Mouse (Mus musculus): ENCODE measurements around the gene Gnptg. TPM values are rescaled to one million over a fixed set of nuclear protein-coding genes. Genes with fewer than 3 reads are reported as not detected.

The Gnptg gene
- 10.3 and 11.4 TPM in 2 replicates for polyA plus RNA-seq (2012; rRNA removed)

DNA sequence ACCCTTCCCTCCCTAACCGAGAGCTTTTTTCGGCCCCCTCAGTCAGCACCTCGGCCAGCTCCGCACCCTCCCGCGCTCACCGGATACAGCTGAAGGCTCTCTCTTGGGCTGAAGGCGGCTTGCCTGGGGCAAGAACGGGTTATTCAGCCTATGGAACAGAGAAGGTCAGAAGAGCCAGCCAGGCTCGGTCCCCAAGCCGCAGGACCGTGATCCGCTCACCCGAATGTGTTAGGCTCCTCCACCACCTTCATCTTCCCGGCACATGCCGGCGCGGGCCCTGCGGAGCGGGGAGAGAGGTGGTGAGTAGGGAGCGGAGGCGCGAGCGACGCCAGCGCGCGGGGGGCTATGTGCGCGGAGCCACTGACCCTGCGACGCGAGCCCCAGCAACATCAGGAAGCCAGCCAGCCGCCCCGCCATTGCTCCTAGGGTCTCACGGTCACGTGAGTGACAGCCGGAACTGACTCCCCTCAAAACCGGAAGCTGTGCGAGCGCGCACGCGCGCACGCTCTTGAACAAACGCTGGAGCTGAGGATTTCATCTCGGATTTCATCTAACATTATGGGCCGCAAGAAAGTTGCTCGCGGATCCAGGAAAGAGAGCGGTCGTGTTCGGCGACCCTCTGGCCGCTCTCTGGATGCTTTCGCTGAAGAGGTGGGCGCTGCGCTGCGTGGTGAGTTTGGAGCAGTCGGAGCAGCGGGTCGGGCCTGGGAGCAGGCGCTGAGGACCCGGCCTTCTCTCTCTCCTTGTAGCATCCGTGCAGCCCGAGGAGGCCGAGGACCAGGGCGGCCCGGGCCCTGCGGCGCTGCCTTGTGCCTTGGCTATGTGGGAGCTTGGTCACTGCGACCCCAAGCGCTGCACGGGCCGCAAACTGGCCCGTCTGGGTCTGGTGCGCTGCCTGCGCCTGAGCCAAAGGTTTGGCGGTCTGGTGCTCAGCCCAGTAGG lies at the start of gene Gnptg, which contains the start of gene Tsr3:
Gene Gnptg (minus strand): TSS at position 430 of the 942 bp plus-strand sequence.
Gene Tsr3 (plus strand): TSS at position 476 of the 942 bp plus-strand sequence.

DNA sequence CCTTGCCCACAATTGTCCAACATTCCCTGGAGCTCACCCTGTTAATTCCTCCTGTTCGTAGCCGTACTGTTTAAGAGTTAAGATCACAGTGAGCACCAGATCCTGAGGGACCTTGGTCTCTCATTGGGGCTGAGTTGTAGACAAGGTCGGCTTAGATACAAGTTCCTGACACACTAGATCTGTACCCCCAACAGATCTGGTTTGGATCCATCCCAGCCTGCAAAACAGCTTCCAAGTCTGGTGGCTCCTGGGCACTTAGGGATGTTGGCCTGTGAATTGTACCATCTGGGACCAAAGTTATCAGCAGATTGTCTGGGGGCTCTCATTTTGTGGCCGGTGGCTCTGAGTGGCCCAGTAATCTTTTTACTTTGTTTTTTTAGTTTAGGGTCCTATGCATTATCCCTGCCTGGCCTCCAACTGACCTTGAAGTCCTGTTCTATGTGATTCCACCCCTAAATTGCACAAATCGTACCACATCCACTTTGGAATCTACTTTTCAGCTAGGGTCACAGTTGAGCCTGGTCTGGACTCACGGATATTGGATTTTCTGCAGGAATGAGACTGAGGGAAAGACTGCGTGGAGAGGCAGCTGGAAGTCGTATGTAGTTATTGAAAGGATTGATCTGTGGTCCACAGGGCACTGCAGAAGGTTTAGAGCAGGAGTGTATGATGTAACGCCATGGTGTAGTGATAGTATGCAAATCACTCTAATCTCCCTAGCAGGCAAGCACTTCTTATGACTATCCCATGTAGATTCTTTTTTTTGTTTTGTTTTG lies 34.8 kb upstream of the Gnptg start, which contains the start of gene Ube2i:
Gene Ube2i (minus strand): TSS at position 52 of the 776 bp plus-strand sequence.

DNA sequence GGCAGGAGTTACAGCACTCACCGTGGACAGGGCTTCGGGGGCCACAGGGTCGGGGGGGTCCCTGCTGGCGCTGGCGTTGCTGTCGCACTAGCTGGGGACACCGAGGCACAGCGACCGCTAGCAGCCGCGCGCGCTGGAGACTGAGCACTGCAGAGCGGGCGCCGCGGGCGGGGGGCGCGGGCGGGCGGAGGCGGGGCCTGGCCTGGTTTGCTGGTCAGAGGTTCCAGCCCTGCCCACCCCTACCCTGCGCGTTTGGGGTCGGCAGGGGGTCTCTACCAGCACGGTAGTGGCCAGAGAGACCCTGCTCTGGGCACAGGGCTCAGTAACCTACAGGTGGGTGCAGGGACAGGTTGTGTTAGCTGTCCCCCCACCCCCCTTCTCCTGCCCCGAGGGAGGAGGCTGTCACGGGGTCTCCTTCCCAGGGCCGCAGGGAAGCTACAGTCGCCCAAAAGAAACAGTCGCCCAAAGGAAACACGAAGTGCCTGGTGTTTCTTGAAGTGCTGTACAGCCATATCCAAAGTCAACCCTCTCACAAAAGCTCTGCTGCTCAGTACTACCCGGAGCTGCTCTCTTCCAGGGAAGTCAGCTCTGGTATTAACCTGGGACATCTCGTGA lies 16.3 kb upstream of the Gnptg start, which contains the start of gene Baiap3:
Gene Baiap3 (minus strand): TSS at position 225 of the 615 bp plus-strand sequence.

DNA sequence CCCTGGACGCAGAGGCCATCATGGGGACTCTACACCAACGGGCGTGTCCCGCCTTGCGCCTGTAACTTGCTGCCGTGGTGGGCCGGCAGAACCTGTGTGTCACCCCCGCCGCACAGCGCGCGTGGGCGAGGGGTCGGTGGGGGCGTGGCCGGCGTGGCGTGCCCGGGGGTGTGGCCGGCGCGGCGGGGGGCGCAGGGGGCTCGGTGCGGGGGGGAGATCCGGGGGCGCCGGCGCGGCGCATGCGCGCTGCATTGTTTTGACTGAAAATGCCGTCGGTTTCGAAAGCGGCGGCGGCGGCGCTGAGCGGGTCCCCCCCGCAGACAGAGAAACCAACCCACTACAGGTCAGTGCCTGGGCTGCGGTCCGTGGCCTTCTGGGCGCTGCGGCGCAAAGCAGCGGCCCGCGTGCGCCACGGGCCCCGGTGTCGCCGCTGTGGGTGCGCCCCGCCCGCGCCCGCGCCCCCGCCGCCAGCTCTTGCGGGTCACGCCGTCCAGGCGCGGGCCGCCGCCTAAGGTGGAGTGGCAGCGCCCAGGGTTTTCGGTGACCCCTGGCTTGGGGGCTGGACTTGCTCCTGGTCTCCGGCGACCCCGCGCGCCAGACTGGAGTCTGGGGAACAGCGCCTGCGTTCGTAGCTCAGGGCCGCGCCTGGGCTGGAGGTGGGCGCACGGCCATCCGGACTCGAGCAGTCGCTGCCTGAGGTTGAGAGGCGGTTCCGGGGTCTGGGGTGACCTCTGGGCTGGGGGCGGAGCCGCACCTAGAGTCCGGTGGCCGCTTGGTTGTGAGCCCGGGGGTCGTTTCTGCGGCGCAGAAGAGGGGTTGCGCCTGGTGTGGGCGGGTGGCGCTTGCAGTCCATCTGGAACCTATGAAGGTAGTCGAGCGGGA lies 51.5 kb downstream of the Gnptg start, which contains the start of gene Unkl:
Gene Unkl (plus strand): TSS at position 248 of the 882 bp plus-strand sequence.

DNA sequence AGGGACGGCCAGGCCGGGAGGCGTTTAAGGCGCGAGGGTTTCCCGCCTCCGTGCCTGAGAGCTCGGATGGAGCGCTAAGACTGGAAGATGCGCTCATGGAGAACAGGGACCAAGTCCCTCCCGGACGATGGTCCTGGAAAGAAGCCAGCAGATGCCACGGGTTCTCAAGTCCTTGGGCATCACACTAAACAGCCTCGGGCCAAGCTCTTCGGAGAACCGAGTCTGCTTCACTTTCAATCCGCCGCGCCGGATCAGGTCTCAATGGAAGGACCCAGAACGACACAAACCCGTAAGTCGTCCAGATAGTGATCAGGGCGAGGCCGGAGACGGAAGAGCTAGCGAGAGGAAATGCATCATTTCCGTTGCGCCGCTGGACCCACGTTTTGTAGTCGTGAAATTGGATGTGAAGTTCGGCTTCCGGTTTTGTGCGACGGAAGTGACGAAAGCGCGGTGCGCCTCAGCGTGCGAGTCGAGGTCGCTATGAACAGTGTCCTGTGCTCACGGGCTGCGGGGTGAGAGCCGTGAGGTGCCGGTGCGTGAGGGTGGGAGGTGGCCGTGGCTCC lies 55.7 kb downstream of the Gnptg start, which contains the start of gene BC003965:
Gene BC003965 (plus strand): TSS at position 426 of the 563 bp plus-strand sequence.

Other genes starting within 250 kb of the Gnptg start
- 7.1 and 8.3 TPM in 2 replicates for gene Cramp1l, start 224.3 kb downstream of the Gnptg start, polyA plus RNA-seq (2012; rRNA removed)
- 54.0 and 61.2 TPM in 2 replicates for gene Ift140, start 224.0 kb downstream of the Gnptg start, polyA plus RNA-seq (2012; rRNA removed)
- gene Tmem204, start 156.5 kb downstream of the Gnptg start, polyA plus RNA-seq (2012; rRNA removed) = 2.4 and 3.1 TPM in 2 replicates
- 7.4 and 8.8 TPM in 2 replicates for gene Telo2, start 124.2 kb downstream of the Gnptg start, polyA plus RNA-seq (2012; rRNA removed)
- 0.02 TPM in 1 of 2 replicates, not detected in the other for gene Ptx4, start 119.4 kb downstream of the Gnptg start, polyA plus RNA-seq (2012; rRNA removed)
- gene Clcn7, start 106.7 kb downstream of the Gnptg start, polyA plus RNA-seq (2012; rRNA removed) = 6.7 and 8.2 TPM in 2 replicates
- 0.02 and 0.03 TPM in 2 replicates for gene Ccdc154, start 77.7 kb downstream of the Gnptg start, polyA plus RNA-seq (2012; rRNA removed)
- not detected in 2 replicates for gene Gm38655, start 64.7 kb downstream of the Gnptg start, polyA plus RNA-seq (2012; rRNA removed)
- 13.3 and 13.8 TPM in 2 replicates for gene BC003965, start 55.6 kb downstream of the Gnptg start, polyA plus RNA-seq (2012; rRNA removed)
- 30.9 and 38.3 TPM in 2 replicates for gene Unkl, start 51.7 kb downstream of the Gnptg start, polyA plus RNA-seq (2012; rRNA removed)
- 13.1 and 15.0 TPM in 2 replicates for gene Tsr3, start within 50 bp of the Gnptg start, polyA plus RNA-seq (2012; rRNA removed)
- 0.23 and 0.25 TPM in 2 replicates for gene Baiap3, start 16.2 kb upstream of the Gnptg start, polyA plus RNA-seq (2012; rRNA removed)
- 162 and 191 TPM in 2 replicates for gene Ube2i, start 34.5 kb upstream of the Gnptg start, polyA plus RNA-seq (2012; rRNA removed)
- 0.67 and 0.69 TPM in 2 replicates for gene Prss34, start 58.3 kb upstream of the Gnptg start, polyA plus RNA-seq (2012; rRNA removed)
- gene Prss28, start 68.5 kb upstream of the Gnptg start, polyA plus RNA-seq (2012; rRNA removed) = not detected in 2 replicates
- gene Prss29, start 78.5 kb upstream of the Gnptg start, polyA plus RNA-seq (2012; rRNA removed) = not detected in 2 replicates
- 0.02 TPM in 1 of 2 replicates, not detected in the other for gene Tpsab1, start 105.4 kb upstream of the Gnptg start, polyA plus RNA-seq (2012; rRNA removed)
- gene Tpsb2, start 126.2 kb upstream of the Gnptg start, polyA plus RNA-seq (2012; rRNA removed) = 0.07 and 0.16 TPM in 2 replicates
- gene Tpsg1, start 129.1 kb upstream of the Gnptg start, polyA plus RNA-seq (2012; rRNA removed) = 0.28 and 0.70 TPM in 2 replicates
- 1.0 and 1.3 TPM in 2 replicates for gene Cacna1h, start 193.7 kb upstream of the Gnptg start, polyA plus RNA-seq (2012; rRNA removed)
- gene Tekt4, start 214.5 kb upstream of the Gnptg start, polyA plus RNA-seq (2012; rRNA removed) = 0.06 TPM in 1 of 2 replicates, not detected in the other